Mouse (Mus musculus): ENCODE results near the gene Kcne1. TPM values are rescaled to one million over a fixed set of nuclear protein-coding genes. Genes with fewer than 3 reads are reported as not detected.

The Kcne1 gene
- polyA plus RNA-seq (2014; fragmentation: Illumina TruSeq; extraction: RNeasy Lipid Tissue Mini Kit (QIAGEN cat#74804); ENCODE audit: low read depth, low replicate concordance), result 5.6 TPM

DNA sequence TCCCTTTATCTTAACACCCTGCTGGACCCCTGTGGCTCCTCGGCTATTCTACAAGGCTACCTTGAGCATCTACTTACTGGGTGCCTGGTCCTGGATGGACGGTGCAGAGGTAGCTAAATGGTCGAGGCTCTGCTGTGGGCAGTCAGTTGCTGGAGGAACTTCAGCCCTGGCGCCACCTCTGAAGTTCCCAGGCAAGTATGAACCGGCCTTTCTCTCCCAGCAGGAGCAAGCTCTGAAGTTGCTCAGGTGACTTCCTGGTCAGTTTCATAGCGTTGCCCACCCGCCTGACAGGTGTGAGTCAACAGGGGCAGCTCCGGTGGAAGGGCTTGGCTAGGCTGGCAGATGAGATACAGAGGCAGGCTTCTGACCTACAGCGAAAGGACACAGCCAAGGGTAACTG is at the start of gene Kcne1:
TSS of gene Kcne1 (minus strand) at position 240 of the 400 bp plus-strand sequence.

DNA sequence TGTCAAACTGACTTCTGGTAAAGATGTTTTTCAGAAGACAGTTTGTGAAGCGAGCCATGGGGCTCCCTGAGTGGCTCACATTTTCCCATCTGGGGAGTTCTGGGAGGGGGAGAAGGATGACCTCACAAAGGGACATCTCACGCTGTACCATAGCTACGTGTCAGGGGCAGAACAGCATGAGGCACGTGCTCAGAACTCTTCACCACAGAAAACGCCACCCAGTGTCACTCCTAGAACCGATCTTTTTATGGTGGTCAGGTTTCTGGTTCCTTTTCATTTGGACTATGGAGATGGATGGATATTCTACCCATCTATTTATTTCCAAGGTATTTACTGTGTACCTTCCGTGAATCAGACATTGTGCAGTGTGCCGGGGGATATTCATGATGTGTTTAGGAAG is 37.9 kb downstream of the Kcne1 start, which contains the start of gene Fam243:
TSS of gene Fam243 (minus strand) at position 101 of the 400 bp plus-strand sequence.

DNA sequence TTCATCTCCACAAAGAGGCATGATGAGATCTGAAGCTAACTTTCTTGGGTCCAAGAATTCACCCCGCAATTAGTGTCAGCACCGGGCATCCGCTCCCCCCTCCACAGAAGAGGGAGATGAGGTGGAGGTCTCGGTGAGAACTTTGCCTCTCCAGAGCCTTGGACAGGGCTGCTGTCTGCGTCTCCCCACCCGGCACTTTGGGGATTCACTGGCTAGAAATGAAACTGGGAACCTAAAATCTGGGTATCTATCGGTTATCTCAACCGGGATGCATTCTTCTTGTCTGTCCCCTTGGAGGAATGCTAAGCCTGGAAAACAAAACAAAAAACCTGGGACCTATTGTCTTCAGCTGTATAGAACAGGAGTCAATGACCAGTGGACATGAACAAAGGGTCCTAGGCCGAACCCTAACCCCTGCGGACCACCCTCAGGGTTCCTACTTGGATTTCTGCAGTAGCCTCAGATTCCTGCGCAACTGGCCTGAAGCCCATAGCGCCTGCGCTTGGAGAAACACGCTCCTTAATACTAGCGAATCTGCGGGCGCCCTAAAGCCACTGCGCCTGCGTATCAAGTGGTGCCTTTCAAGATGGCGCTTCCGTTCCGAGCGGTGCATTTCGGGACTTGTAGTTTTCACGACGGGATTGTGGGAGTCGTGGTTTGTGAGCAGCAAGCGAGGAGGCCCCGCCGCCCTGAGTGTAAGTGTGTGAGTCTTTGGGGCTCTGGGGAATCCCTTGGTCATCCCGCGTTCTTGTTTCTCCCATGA is 58.4 kb downstream of the Kcne1 start, which contains the start of gene Smim11:
TSS of gene Smim11 (plus strand) at position 638 of the 763 bp plus-strand sequence.

Other genes starting within 250 kb of the Kcne1 start
- not detected for gene Kcne2, start 67.1 kb downstream of the Kcne1 start, polyA plus RNA-seq (2014; fragmentation: Illumina TruSeq; extraction: RNeasy Lipid Tissue Mini Kit (QIAGEN cat#74804); ENCODE audit: low read depth, low replicate concordance)
- 74.8 TPM for gene Smim11, start 58.2 kb downstream of the Kcne1 start, polyA plus RNA-seq (2014; fragmentation: Illumina TruSeq; extraction: RNeasy Lipid Tissue Mini Kit (QIAGEN cat#74804); ENCODE audit: low read depth, low replicate concordance)
- 0.89 TPM for gene Fam243, start 38.0 kb downstream of the Kcne1 start, polyA plus RNA-seq (2014; fragmentation: Illumina TruSeq; extraction: RNeasy Lipid Tissue Mini Kit (QIAGEN cat#74804); ENCODE audit: low read depth, low replicate concordance)
- gene Rcan1, start 111.4 kb upstream of the Kcne1 start, polyA plus RNA-seq (2014; fragmentation: Illumina TruSeq; extraction: RNeasy Lipid Tissue Mini Kit (QIAGEN cat#74804); ENCODE audit: low read depth, low replicate concordance), result 38.7 TPM
- 3.7 TPM for gene Clic6, start 126.3 kb upstream of the Kcne1 start, polyA plus RNA-seq (2014; fragmentation: Illumina TruSeq; extraction: RNeasy Lipid Tissue Mini Kit (QIAGEN cat#74804); ENCODE audit: low read depth, low replicate concordance)

All from kidney, adult 10 weeks (tissue).